Mouse (Mus musculus) T-cell, adult 2 months (primary cell): ENCODE measurements around the gene Thsd4.

Experiments used
- DNase-seq: peaks from one replicate; pipeline ENCODE4 v3.0.0; 2022; ENCODE audit warnings: low spot score

Thsd4 gene

GRCm38 (mm10) chr9:60140411-60140810 lies 381.4 kb downstream of the Thsd4 start:
- DNase-seq, result no peak

DNA sequence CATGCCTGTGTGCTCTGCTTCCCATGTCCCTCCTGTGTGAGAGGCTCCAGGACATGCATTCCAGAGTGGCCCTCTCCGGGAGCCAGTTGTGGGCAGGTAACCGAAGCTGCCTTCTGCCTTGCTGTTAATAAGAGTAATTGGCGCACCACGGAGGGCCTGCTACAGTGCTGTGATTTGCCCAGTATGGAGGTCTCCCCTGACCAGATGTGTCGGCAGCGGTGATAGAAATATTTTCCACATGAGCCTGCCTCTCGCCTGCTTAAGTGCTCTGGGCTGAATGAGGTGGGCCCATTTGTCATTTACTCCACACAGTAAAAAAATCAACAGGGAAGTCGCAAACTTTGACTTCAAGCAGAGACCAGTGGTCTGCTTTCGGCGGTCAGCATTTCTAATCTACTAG lies 382.4 kb downstream of the Thsd4 start:
- DNase-seq, result no peak

- DNase-seq, result no peak
Observed at GRCm38 (mm10) chr9:60129235-60129991, 392.4 kb downstream of the Thsd4 start.

DNA sequence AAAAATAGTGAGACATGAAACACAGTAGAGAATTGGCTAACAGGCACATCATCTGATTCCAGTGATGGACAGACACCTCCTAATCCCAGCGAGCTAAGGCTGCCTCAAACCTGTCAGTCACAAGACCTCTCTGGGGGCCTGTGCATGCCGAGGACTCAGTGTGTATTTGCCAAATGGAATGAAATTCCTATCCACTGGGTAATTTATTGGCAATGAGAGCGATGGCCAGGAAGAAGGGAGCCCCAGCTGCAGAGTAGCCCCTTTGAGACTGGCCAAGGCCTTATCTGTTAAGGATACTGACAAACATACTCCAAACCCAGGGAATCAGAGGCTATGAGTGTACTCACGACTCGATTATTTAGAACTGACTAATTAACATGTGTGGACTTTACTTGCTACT lies 394.9 kb downstream of the Thsd4 start:
- DNase-seq, result no peak

- DNase-seq, result no peak
Observed at GRCm38 (mm10) chr9:60124102-60124501, 397.7 kb downstream of the Thsd4 start.

DNA sequence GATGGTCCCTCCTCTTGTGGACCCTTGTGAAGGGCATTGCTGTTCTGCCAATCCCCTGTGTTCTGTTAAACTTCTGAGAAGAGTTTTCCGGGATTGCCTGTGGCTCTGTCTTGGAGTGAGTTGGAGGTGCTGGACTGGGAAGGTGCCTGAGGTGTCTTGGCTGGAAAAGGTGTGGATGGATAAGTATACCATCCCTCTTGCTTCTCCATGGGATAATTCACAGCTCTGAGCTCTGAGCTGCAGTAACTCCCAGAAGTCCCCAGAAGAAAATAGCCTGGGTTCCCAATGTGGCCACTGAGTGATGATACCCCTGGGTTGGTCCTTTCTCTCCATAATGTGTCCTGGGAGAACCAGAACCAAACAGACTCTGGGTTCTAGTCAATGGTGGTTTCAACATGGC lies 398.8 kb downstream of the Thsd4 start:
- DNase-seq, result no peak

GRCm38 (mm10) chr9:60119846-60120245 lies 402.0 kb downstream of the Thsd4 start:
- no peak for DNase-seq

DNA sequence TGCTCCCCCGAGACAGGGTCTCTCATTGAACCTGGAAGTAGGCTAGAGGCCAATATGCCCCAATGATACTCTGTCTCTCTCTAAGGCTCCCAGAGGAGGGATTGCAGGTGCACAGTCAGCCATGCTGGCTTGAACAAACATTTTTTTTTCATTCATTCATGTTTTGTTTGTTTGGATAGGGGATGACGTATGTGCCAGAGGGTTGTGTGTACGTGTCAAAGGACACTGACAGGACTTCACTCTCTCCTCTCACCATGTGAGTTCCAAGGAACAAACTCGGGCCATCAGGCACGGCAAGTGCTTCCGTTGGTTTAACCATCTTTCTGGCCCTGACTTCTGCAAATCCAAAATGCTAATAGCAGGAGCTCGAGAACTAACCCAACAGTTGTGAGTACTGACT lies 404.0 kb downstream of the Thsd4 start:
- DNase-seq, result no peak

DNA sequence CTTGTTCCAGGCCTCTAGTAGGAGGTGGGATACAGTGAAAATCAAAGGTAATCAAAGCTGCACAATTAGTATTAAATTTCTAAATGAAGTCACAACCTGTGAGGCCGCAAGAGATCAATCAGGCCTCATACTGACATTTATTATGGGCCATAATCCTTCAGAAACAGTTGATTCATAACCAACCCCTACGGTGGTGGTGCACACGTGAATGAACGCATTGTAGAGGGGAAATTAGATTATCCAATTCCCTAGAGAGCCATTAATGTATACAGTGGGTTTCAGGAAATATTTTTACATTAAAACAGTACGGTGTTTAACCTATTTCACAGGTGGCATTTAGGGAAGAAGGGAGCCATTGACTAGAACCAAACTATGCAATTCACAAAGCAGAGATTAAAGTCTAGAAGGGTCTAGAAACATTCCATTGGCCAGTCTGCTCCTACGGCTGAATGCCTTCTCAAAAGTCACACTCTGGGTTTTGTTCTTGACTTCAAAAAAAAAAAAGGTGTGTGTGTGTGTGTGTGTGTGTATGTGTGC lies 406.1 kb downstream of the Thsd4 start:
- DNase-seq, result no peak

DNA sequence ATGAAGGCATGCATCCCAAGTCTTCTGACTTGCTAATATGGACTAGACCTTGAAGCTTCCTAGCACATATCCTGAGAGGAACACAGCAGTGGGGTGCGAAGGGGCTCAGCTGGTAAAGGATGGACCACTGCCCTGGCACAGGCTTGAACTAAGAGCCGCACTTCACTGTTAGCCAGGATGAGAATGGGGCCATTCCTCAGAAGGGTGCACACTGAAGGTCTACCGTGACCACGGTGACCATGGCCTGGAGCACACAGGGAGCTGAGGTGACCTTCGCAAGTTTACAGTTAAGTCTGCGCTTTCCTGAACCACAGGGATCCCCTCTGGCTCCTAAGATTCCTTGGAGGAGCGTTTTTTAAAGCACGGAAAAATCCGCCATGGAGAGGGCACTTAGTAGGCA lies 406.5 kb downstream of the Thsd4 start:
- DNase-seq, result no peak

DNA sequence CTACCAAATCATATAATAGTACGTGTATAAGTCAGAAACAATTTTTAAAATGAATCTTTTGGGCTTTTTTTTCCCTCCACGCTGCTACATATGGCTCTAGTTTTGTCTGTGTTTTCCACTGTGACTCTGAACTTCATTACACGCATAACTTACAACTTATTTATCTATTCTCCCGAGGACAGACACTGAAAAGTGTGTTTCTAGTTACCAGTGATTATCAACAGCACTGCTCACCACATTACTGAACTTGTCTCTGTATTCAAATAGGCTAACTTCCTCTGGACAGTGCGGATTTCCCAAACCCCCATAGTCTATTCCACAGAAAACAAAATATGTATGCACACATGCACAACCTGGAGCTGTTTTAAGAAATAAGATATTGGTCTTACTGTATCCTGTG lies 411.6 kb downstream of the Thsd4 start:
- no peak for DNase-seq

DNA sequence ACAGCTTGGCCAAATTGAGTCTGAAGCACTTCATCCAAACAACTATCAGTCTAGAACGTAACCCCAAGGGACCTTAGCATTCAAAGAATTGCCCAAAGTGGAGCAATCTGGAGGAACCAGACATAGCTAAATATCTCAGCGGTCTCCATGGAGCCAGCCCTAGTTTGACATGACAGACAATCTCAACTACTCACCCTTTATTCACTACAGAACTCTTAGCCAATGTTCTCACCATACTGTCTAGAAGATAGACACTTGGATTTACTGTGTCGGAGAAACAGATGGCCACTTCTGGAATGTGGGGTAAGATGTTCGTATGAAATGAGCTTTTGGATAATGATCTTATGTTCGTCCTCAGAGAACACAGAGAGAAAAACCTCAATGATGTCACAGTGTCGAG lies 415.2 kb downstream of the Thsd4 start:
- no peak for DNase-seq

DNA sequence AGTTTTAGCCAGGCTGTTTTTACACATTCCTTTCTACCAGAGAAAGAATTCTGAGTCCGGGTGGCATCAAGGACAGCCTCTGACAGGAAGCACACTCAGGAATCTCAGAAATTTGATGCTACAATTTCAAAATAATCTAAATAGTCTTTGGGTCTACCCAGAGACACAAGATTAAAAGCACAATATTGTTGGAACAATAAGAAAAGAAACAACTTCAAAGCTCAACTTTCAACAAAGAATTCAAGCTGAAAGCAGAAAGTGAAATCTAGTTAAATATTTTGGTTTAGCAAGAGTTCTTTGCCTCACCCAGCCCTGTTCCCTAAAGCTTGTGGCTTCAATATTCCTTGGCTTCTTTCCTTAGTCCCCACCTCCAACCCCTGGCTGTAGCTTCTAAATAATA lies 415.7 kb downstream of the Thsd4 start:
- no peak for DNase-seq

- no peak for DNase-seq
Observed at GRCm38 (mm10) chr9:60094211-60094610, 427.6 kb downstream of the Thsd4 start.

DNA sequence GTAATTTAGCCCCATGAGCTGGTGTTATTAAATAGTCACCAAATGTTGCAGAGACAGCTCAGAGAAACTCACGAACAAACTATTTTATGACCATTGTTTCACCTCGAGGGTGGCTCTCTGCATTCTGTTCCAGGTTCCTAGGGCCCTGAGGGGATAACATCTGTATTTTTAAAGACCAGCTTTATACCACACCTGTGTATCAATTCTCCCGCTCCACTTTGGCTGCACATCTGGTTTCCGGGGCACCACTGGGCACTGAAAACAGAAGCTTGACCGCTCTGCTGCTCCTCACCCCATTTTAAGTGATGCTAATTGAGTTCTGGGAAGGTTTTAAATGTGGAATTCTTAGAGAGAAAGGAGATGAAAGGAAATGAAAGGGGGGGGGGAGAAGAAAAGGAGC lies 429.4 kb downstream of the Thsd4 start:
- no peak for DNase-seq

- no peak for DNase-seq
Observed at GRCm38 (mm10) chr9:60089441-60089840, 432.4 kb downstream of the Thsd4 start.

DNA sequence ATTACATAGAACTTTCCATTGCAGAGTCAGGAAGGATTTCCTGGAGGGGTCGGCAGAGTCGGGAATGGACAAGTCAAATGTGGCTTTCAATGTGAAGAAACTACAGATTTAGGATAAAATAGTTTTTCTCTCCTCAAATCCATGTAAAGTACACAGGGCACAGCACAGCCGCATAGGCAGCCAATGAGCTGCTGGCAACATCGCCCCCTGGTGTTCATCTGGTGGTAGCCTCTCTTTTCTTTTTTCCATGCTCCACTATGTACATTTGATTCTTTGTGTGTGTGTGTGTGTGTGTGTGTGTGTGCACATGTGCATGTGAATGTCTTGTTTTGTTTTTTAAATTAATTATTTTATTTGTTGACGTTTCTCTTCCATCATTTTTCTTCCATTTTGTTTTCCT lies 433.7 kb downstream of the Thsd4 start:
- DNase-seq, result no peak

- DNase-seq, result no peak
Observed at GRCm38 (mm10) chr9:60082107-60082581, 439.7 kb downstream of the Thsd4 start.

GRCm38 (mm10) chr9:60077761-60078160 lies 444.1 kb downstream of the Thsd4 start:
- DNase-seq, result no peak

- DNase-seq, result no peak
Observed at GRCm38 (mm10) chr9:60076396-60076795, 445.4 kb downstream of the Thsd4 start.

GRCm38 (mm10) chr9:60071620-60072263 lies 450.1 kb downstream of the Thsd4 start:
- no peak for DNase-seq

- no peak for DNase-seq
Observed at GRCm38 (mm10) chr9:60067241-60067640, 454.6 kb downstream of the Thsd4 start.

DNA sequence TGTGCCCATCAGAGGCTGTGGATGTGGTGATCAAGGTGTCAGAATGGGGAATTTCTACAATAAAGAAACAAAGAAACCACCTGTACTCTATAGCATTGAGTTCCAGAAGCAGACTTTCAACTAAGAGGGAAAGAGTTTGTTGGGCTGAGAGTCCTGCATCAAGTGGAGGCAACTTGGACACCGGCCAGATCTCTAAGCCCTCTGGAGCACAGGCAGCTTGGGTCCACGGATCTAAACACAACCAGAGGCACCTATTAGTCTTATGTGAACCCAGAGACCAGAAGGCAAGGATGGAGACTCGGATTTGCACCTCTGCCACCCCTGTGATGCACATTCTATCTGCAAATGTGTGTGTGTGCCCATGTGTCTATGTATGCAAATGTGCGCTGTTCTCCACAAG lies 456.7 kb downstream of the Thsd4 start:
- DNase-seq, result no peak
